Mouse (Mus musculus) heart, embryonic 14.5 days (tissue): Measurements from ENCODE around the gene Ergic1. TPM values are rescaled to one million over a fixed set of nuclear protein-coding genes. Genes with fewer than 3 reads are reported as not detected.
A peak's percentile ranks its signal among the peaks of the same experiment; 100 is the strongest.

Experiments
- ATAC-seq: fragments of 200-750 bp; cut with Nextera tagmentation; 2 replicates; pipeline ENCODE4 v1.8.0; 2017; ENCODE audit warnings: low read depth, moderate TSS enrichment; ENCODE audit not compliant: insufficient number of reproducible peaks, insufficient read depth, low FRiP score
- H3K27ac ChIP-seq, 2 experiments: fragments of 200-500 bp in 1 of 2; fragments of 300-500 bp in 1 of 2; sonication (generic) in 1 of 2; replicated peaks in 1 of 2; 2 replicates each; pipeline ENCODE4 v1.5.1; 2012 to 2014; ENCODE audit warnings: low read depth in 2 of 2, low read length in 2 of 2, control low read depth in 1 of 2, mild to moderate bottlenecking in 1 of 2, mixed read lengths in 1 of 2; ENCODE audit not compliant: control insufficient read depth in 1 of 2, insufficient read depth in 1 of 2
- H3K27me3 ChIP-seq: fragments of 300-500 bp; sonication (generic); 2 replicates; pipeline ENCODE4 v1.6.1; 2014; ENCODE audit warnings: mild to moderate bottlenecking, low read length, control low read depth; ENCODE audit not compliant: control insufficient read depth, insufficient read depth
- H3K36me3 ChIP-seq: fragments of 300-500 bp; sonication (generic); 2 replicates; pipeline ENCODE4 v1.6.1; 2014; ENCODE audit warnings: mild to moderate bottlenecking, control low read depth, low read length, mixed read lengths; ENCODE audit not compliant: control insufficient read depth, insufficient read depth
- H3K4me1 ChIP-seq, 2 experiments: fragments of 200-500 bp in 1 of 2; fragments of 300-500 bp in 1 of 2; sonication (generic) in 1 of 2; 2 replicates each; pipeline ENCODE4 v1.6.1; 2012 to 2014; ENCODE audit warnings: low read length in 2 of 2, control low read depth in 1 of 2, mixed read lengths in 1 of 2; ENCODE audit not compliant: control insufficient read depth in 2 of 2, insufficient read depth in 2 of 2
- H3K4me2 ChIP-seq: fragments of 300-500 bp; sonication (generic); 2 replicates; pipeline ENCODE4 v1.6.1; 2014; ENCODE audit warnings: mild to moderate bottlenecking, low read length
- H3K4me3 ChIP-seq, 2 experiments: fragments of 200-500 bp in 1 of 2; fragments of 300-500 bp in 1 of 2; sonication (generic) in 1 of 2; 2 replicates each; pipeline ENCODE4 v1.5.1; 2012 to 2014; ENCODE audit warnings: low read length in 2 of 2, mild to moderate bottlenecking in 2 of 2, control low read depth in 1 of 2, low read depth in 1 of 2, moderate library complexity in 1 of 2; ENCODE audit not compliant: control insufficient read depth in 1 of 2, insufficient read depth in 1 of 2
- H3K9ac ChIP-seq: fragments of 300-500 bp; sonication (generic); 2 replicates; pipeline ENCODE4 v1.6.1; 2014; ENCODE audit warnings: mild to moderate bottlenecking, low read length
- H3K9me3 ChIP-seq: fragments of 300-500 bp; sonication (generic); 2 replicates; pipeline ENCODE4 v1.6.1; 2016; ENCODE audit warnings: low read length, control low read depth; ENCODE audit not compliant: control insufficient read depth
- WGBS: fragments of 180-500 bp; shearing (Covaris S2); extraction: QIAGEN DNeasy Blood & Tissue Kit; methylation state at CpG from one replicate; pipeline ENCODE4 v1.1.7; 2014; 5-methylcytosine and 5-hydroxymethylcytosine counted together
- polyA plus RNA-seq: library from polyadenylated mRNA; unstranded; fragments of >200 nt; fragmentation: Nextera tagmentation; extraction: Ambion mirVana; gene quantifications from 2 replicates; pipeline ENCODE4 v1.2.1, GENCODE M21; 2014

The Ergic1 gene
- polyA plus RNA-seq, 1 experiment from 2014 or later, result 121 TPM

DNA sequence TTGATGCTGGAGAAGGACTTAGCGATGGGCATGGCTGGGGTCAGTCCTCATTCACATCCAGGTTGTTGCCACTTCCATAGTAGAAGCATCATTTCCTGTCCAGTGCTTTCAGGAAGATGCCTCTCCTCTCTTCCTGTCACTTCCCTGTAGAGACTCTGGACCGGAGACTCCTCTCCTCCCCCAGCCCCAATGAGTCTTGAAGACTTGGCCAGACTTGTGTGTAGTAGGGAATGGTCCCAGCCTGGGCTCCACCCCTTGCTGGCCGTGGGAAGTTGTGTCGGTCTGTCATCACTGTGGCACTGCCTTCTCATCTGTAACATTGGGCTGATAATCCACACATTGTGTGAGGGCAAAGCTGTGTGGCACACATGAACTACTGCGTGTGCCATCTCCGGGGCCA is 22.3 kb downstream of the Ergic1 start:
- H3K9ac ChIP-seq, result peak overlapping the region; percentile 70
- peak overlapping the region; percentile 94 to 95 for H3K27ac ChIP-seq
- peaks cover 14% of the 10 kb centered on the region; the same call in 1 of the 2 replicates for H3K36me3 ChIP-seq

DNA sequence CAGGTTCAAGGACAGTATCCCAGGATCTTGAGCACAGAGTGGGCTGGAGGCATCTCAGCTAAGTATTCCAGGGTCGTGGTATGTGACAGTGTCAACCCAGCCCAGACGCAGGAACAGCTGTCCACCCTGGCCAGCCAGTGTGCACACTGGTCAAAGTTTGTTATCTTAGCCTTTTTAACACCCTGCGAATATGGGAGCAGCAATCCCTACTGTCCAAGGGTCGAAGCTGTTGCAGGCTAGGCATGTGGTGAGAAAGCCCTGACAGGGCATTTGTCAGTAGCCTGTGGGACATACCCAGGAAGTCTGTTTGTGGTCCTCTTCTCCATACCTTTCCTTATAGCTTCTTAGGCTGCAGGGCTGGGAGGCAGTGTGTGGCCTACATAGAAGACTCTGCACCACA is 22.8 kb downstream of the Ergic1 start:
- no peaks in the 10 kb centered on the region for H3K9me3 ChIP-seq
- H3K4me2 ChIP-seq, result peak overlapping the region; percentile 60
- H3K27me3 ChIP-seq, result no peaks in the 10 kb centered on the region
- H3K27ac ChIP-seq, result peak overlapping the region; percentile 94 to 95
- peaks cover 14% of the 10 kb centered on the region; the same call in 1 of the 2 replicates for H3K36me3 ChIP-seq
- no peak for ATAC-seq
- peak overlapping the region; percentile 70 for H3K9ac ChIP-seq
- peak overlapping the region in 1 of 2 experiments; percentile 2; a peak in 1 of 4 replicates for H3K4me3 ChIP-seq
- WGBS, result 7% methylated on average over 4 of the region's 4 CpGs
- H3K4me1 ChIP-seq, result peaks cover 43 to 63% of the 10 kb centered on the region in 2 experiments

More for the DNA sequence above, 22.3 kb downstream of the Ergic1 start:
- 63% methylated on average over 6 of the region's 6 CpGs for WGBS
- Histone ChIP-seq H3K9me3 (no peaks in the 10 kb centered on the region), H3K4me1 (peaks cover 47 to 68% of the 10 kb centered on the region in 2 experiments), H3K4me3 (no peak overlapping the region), H3K4me2 (peak overlapping the region; percentile 60), H3K27me3 (no peaks in the 10 kb centered on the region)
- ATAC-seq, result no peak

DNA sequence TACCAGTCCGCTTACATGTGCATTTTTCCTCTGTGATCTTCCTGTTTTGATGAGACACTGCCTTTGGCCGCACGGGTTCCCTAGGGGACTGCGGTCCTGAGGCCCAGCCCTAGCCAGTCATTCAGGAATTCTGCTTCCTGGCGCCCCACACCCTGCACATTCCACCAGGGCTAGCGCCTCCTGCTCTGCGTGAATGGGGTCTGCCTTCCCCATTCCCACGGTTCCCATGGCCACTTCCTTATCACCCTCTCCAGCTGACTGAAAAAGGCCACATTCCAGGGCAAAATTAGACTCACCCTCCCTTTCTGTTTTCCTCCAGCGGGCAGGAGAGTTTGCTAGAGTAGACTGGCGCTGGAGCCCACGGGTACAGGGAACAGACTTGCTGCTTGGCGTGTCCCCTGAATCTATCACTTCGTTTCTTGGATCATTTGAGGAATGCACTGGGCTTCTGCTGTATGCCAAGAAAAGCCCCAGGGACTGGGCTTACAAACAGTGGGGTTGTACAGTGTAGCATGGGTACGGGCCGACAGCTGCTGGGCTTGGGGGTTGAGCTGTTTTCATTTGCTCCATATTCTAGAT is 23.4 kb downstream of the Ergic1 start:
- H3K27me3 ChIP-seq, result no peaks in the 10 kb centered on the region
- 1% methylated on average over 15 of the region's 15 CpGs for WGBS
- H3K4me1 ChIP-seq, result peaks cover 37 to 58% of the 10 kb centered on the region in 2 experiments
- ATAC-seq, result peak; percentile 83
- no peaks in the 10 kb centered on the region for H3K9me3 ChIP-seq
- peak overlapping the region; percentile 2 to 10; a peak in 2 of 4 replicates for H3K4me3 ChIP-seq
- H3K9ac ChIP-seq, result peak overlapping the region; percentile 70
- H3K4me2 ChIP-seq, result peak overlapping the region; percentile 60
- H3K27ac ChIP-seq, result peak overlapping the region; percentile 94 to 95
- H3K36me3 ChIP-seq, result peaks cover 14% of the 10 kb centered on the region; the same call in 1 of the 2 replicates

DNA sequence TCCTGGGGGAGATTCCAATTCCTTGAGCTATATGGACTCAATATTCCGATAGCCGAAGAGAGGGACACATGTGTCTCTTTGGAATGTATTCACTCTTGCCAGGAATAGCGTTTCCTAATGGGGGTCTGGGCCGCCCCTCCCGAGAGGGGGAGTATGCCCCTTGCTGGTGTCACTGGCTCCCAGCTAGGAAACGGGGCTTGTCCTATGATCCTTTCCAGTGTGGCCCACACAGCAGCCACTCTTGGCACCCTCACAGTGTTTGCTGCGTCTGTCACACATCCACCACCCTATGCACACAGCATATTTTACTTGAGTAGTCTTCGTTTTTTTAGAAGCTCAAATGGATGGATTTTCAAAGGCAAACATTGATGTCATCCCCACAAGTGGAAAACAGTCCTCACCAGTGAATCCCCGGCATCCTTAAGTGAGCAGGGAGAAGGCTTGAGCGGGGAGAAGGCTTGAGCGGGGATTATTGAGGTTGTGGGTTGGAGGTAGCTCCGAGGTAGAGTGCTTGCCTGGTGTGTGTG is 26.7 kb downstream of the Ergic1 start:
- no peak overlapping the region for H3K4me3 ChIP-seq
- no peak overlapping the region for H3K9ac ChIP-seq
- no peak overlapping the region for H3K27ac ChIP-seq
- H3K9me3 ChIP-seq, result no peaks in the 10 kb centered on the region
- peaks cover 16% of the 10 kb centered on the region; the same call in 1 of the 2 replicates for H3K36me3 ChIP-seq
- H3K27me3 ChIP-seq, result no peaks in the 10 kb centered on the region
- H3K4me1 ChIP-seq, result peaks cover 34 to 44% of the 10 kb centered on the region in 2 experiments
- no peak overlapping the region for H3K4me2 ChIP-seq
- WGBS, result 76% methylated on average over 12 of the region's 12 CpGs
- ATAC-seq, result no peak

DNA sequence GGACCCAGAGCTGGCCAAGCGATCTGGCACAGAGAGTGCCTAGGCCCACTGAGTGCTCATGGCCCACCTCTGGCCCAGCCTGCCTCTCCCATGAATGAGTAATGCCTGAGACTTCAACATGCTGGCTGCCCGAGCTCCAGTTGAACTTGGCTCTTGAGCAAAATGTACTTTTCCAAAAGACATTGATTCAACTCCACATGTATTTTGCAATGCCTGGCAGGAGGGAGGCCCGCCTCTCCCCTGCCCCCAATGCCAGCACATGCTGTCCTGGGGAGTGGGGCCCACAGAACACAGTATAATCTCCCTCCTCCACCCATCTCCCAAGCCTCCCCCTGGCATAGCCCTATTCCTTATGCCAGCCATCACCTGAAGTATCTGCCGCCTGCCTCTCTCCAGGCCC is 31.2 kb downstream of the Ergic1 start:
- Histone ChIP-seq H3K27ac (peak overlapping the region in 1 of 2 experiments; percentile 41; a peak in 2 of 4 replicates), H3K9me3 (no peaks in the 10 kb centered on the region), H3K36me3 (peaks cover 21% of the 10 kb centered on the region; the same call in 1 of the 2 replicates), H3K27me3 (no peaks in the 10 kb centered on the region), H3K4me3 (no peak overlapping the region), H3K4me2 (no peak overlapping the region), H3K9ac (no peak overlapping the region), H3K4me1 (peaks cover 41 to 56% of the 10 kb centered on the region in 2 experiments)
- ATAC-seq, result no peak
- WGBS, result 88% methylated on average over 4 of the region's 4 CpGs

DNA sequence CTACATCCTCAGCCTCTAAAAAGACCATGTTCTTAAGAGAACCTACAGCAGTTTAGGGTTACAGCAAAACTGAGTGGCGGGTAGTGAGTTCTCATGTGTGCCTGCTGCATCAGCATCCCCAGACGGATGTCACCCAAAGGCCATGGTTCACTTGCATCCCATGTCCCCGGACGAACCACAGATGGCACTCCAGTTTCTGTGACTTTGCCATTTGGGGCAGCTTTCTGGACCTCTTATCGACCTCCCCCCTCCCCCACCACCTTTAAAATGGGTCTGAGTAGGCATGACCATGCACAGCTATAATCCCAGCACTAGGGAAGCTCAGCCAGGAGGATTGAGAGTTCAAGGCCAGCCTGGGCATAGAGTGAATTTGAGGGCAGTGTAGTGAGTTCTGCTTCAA is 31.9 kb downstream of the Ergic1 start:
- Histone ChIP-seq H3K27me3 (no peaks in the 10 kb centered on the region), H3K4me3 (no peak overlapping the region), H3K36me3 (peaks cover 18% of the 10 kb centered on the region; the same call in 1 of the 2 replicates), H3K9me3 (no peaks in the 10 kb centered on the region), H3K27ac (no peak overlapping the region), H3K4me1 (peaks cover 38 to 55% of the 10 kb centered on the region in 2 experiments), H3K9ac (no peak overlapping the region), H3K4me2 (no peak overlapping the region)
- WGBS, result 90% methylated on average over 5 of the region's 5 CpGs
- no peak for ATAC-seq

DNA sequence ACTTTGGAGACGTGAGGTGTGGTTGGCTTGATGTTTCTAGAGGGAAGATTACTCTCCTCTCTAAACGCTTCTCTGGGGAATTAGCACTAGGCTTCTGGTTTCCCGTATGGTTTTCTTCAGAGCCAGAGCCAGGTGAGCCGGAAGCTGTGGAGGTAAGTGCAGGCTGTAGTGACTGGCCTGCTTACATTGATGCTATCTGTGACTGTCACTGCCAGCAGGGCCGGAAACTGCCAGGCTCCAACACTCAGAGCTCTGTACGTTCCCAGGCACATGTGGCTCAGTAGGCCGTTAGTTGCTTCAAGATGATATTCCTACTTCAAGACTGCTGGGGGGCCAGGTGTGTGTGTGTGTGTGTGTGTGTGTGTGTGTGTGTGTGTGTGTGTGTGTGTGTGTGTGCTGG is 32.9 kb downstream of the Ergic1 start:
- no peak for ATAC-seq
- peaks cover 18% of the 10 kb centered on the region; the same call in 1 of the 2 replicates for H3K36me3 ChIP-seq

More for the DNA sequence above, 32.9 kb downstream of the Ergic1 start:
- no peak overlapping the region for H3K4me2 ChIP-seq
- H3K4me1 ChIP-seq, result peaks cover 38 to 55% of the 10 kb centered on the region in 2 experiments
- H3K9ac ChIP-seq, result peak overlapping the region; percentile 21; the same call in 1 of the 2 replicates
- no peak overlapping the region for H3K4me3 ChIP-seq
- H3K27me3 ChIP-seq, result no peaks in the 10 kb centered on the region
- no peaks in the 10 kb centered on the region for H3K9me3 ChIP-seq
- peak overlapping the region; percentile 99 to 100; a peak in 2 of 4 replicates for H3K27ac ChIP-seq
- 71% methylated on average over 7 of the region's 7 CpGs for WGBS
